Mouse (Mus musculus): ENCODE measurements around the gene Xrcc3. TPM values are rescaled to one million over a fixed set of nuclear protein-coding genes. Genes with fewer than 3 reads are reported as not detected.
A peak's percentile ranks its signal among the peaks of the same experiment; 100 is the strongest.

Gene Xrcc3
- polyA plus RNA-seq (2015; fragmentation: Nextera tagmentation; extraction: Ambion mirVana): 2.9 and 3.1 TPM in 2 replicates

- peaks cover 45% of the 10 kb centered on the region for H3K4me1 ChIP-seq
- ATAC-seq (replicated peaks): peak; percentile 100
- no peaks in the 10 kb centered on the region for H3K36me3 ChIP-seq (replicated peaks)
- H3K9ac ChIP-seq: peak within 1 kb of the TSS; percentile 51
- H3K27ac ChIP-seq: peak within 1 kb of the TSS; percentile 85
- under 1% methylated on average over 85 of the region's 87 CpGs for WGBS
- no peaks in the 10 kb centered on the region for H3K9me3 ChIP-seq
- H3K4me3 ChIP-seq: peak within 1 kb of the TSS; percentile 94
- no peaks in the 10 kb centered on the region for H3K27me3 ChIP-seq (replicated peaks)
- peak within 1 kb of the TSS; percentile 99 for H3K4me2 ChIP-seq
Measured at GRCm38 (mm10) chr12:111813766-111814617, at the start of gene Xrcc3, which contains the start of gene Zfyve21. Gene Xrcc3, minus strand, starts transcription at chr12:111813873. Gene Zfyve21, plus strand, starts transcription at chr12:111814170.

- Histone ChIP-seq H3K4me2 (no peak overlapping the region), H3K4me3 (no peak overlapping the region), H3K27ac (no peak overlapping the region), H3K27me3 (replicated peaks) (no peaks in the 10 kb centered on the region), H3K9ac (no peak overlapping the region), H3K9me3 (no peaks in the 10 kb centered on the region), H3K4me1 (0 out of 2 replicates have a peak, but pooled peaks cover 3% of the 10 kb centered on the region), H3K36me3 (replicated peaks) (0 out of 2 replicates have a peak, but pooled peaks cover 7% of the 10 kb centered on the region)
- ATAC-seq (replicated peaks): no peak
- 100% methylated on average over 2 of the region's 2 CpGs for WGBS
Measured at GRCm38 (mm10) chr12:111855448-111855847, 41.8 kb upstream of the Xrcc3 start.

- no peak overlapping the region for H3K9ac ChIP-seq
- H3K27me3 ChIP-seq (replicated peaks): no peaks in the 10 kb centered on the region
- no peaks in the 10 kb centered on the region for H3K9me3 ChIP-seq
- 0 out of 2 replicates have a peak, but pooled peaks cover 7% of the 10 kb centered on the region for H3K36me3 ChIP-seq (replicated peaks)
- no peak for ATAC-seq (replicated peaks)
- H3K4me3 ChIP-seq: no peak overlapping the region
- no peak overlapping the region for H3K4me2 ChIP-seq
- H3K4me1 ChIP-seq: 0 out of 2 replicates have a peak, but pooled peaks cover 3% of the 10 kb centered on the region
- 75% methylated on average over 4 of the region's 4 CpGs for WGBS
- H3K27ac ChIP-seq: no peak overlapping the region
Measured at GRCm38 (mm10) chr12:111853546-111853945, 39.9 kb upstream of the Xrcc3 start.

GRCm38 (mm10) chr12:111853011-111853436 lies 39.4 kb upstream of the Xrcc3 start:
- Histone ChIP-seq H3K4me1 (0 out of 2 replicates have a peak, but pooled peaks cover 3% of the 10 kb centered on the region), H3K9me3 (no peaks in the 10 kb centered on the region), H3K36me3 (replicated peaks) (0 out of 2 replicates have a peak, but pooled peaks cover 3% of the 10 kb centered on the region), H3K9ac (no peak overlapping the region), H3K4me3 (no peak overlapping the region), H3K4me2 (no peak overlapping the region), H3K27ac (no peak overlapping the region), H3K27me3 (replicated peaks) (no peaks in the 10 kb centered on the region)
- 72% methylated on average over 10 of the region's 10 CpGs for WGBS
- ATAC-seq (replicated peaks): no peak

- H3K36me3 ChIP-seq (replicated peaks): no peaks in the 10 kb centered on the region
- H3K9ac ChIP-seq: no peak overlapping the region
- no peak for ATAC-seq (replicated peaks)
- no peaks in the 10 kb centered on the region for H3K27me3 ChIP-seq (replicated peaks)
- no peak overlapping the region for H3K27ac ChIP-seq
- H3K4me1 ChIP-seq: 0 out of 2 replicates have a peak, but pooled peaks cover 3% of the 10 kb centered on the region
- no peaks in the 10 kb centered on the region for H3K9me3 ChIP-seq
- H3K4me3 ChIP-seq: no peak overlapping the region
- no peak overlapping the region for H3K4me2 ChIP-seq
- WGBS: 69% methylated on average over 5 of the region's 5 CpGs
Measured at GRCm38 (mm10) chr12:111851745-111852144, 38.1 kb upstream of the Xrcc3 start.

GRCm38 (mm10) chr12:111851235-111851634 lies 37.6 kb upstream of the Xrcc3 start:
- no peaks in the 10 kb centered on the region for H3K9me3 ChIP-seq
- no peak overlapping the region for H3K9ac ChIP-seq
- H3K36me3 ChIP-seq (replicated peaks): no peaks in the 10 kb centered on the region
- H3K4me3 ChIP-seq: no peak overlapping the region
- H3K27me3 ChIP-seq (replicated peaks): no peaks in the 10 kb centered on the region
- H3K4me1 ChIP-seq: 0 out of 2 replicates have a peak, but pooled peaks cover 3% of the 10 kb centered on the region
- ATAC-seq (replicated peaks): no peak
- no peak overlapping the region for H3K27ac ChIP-seq
- 51% methylated on average over 2 of the region's 2 CpGs for WGBS
- H3K4me2 ChIP-seq: no peak overlapping the region

GRCm38 (mm10) chr12:111848300-111848798 lies 34.7 kb upstream of the Xrcc3 start:
- no peak for ATAC-seq (replicated peaks)
- no peak overlapping the region for H3K4me2 ChIP-seq
- 0 out of 2 replicates have a peak, but pooled peaks cover 3% of the 10 kb centered on the region for H3K4me1 ChIP-seq
- 78% methylated on average over 9 of the region's 9 CpGs for WGBS
- no peaks in the 10 kb centered on the region for H3K36me3 ChIP-seq (replicated peaks)
- no peak overlapping the region for H3K4me3 ChIP-seq
- H3K27me3 ChIP-seq (replicated peaks): no peaks in the 10 kb centered on the region
- no peak overlapping the region for H3K9ac ChIP-seq
- H3K9me3 ChIP-seq: no peaks in the 10 kb centered on the region
- no peak overlapping the region for H3K27ac ChIP-seq

- no peak overlapping the region for H3K9ac ChIP-seq
- no peaks in the 10 kb centered on the region for H3K9me3 ChIP-seq
- no peak for ATAC-seq (replicated peaks)
- H3K27ac ChIP-seq: no peak overlapping the region
- H3K27me3 ChIP-seq (replicated peaks): no peaks in the 10 kb centered on the region
- peaks cover 1% of the 10 kb centered on the region; the same call in 1 of the 2 replicates for H3K36me3 ChIP-seq (replicated peaks)
- H3K4me2 ChIP-seq: no peak overlapping the region
- 86% methylated on average over 10 of the region's 10 CpGs for WGBS
- 0 out of 2 replicates have a peak, but pooled peaks cover under 1% of the 10 kb centered on the region for H3K4me1 ChIP-seq
- H3K4me3 ChIP-seq: no peak overlapping the region
Measured at GRCm38 (mm10) chr12:111846815-111847214, 33.1 kb upstream of the Xrcc3 start.

- no peaks in the 10 kb centered on the region for H3K27me3 ChIP-seq (replicated peaks)
- no peak overlapping the region for H3K9ac ChIP-seq
- no peak overlapping the region for H3K4me2 ChIP-seq
- no peak overlapping the region for H3K4me3 ChIP-seq
- H3K36me3 ChIP-seq (replicated peaks): peaks cover 6% of the 10 kb centered on the region
- WGBS: 94% methylated on average over 4 of the region's 4 CpGs
- H3K27ac ChIP-seq: no peak overlapping the region
- H3K9me3 ChIP-seq: no peaks in the 10 kb centered on the region
- no peak for ATAC-seq (replicated peaks)
- H3K4me1 ChIP-seq: no peaks in the 10 kb centered on the region
Measured at GRCm38 (mm10) chr12:111845953-111846352, 32.3 kb upstream of the Xrcc3 start.

- Histone ChIP-seq H3K4me1 (no peaks in the 10 kb centered on the region), H3K9me3 (no peaks in the 10 kb centered on the region), H3K4me3 (no peak overlapping the region), H3K9ac (no peak overlapping the region), H3K27ac (no peak overlapping the region), H3K36me3 (replicated peaks) (peaks cover 15% of the 10 kb centered on the region), H3K27me3 (replicated peaks) (no peaks in the 10 kb centered on the region), H3K4me2 (no peak overlapping the region)
- no peak for ATAC-seq (replicated peaks)
- WGBS: 66% methylated on average over 2 of the region's 2 CpGs
Measured at GRCm38 (mm10) chr12:111843470-111843869, 29.8 kb upstream of the Xrcc3 start.

GRCm38 (mm10) chr12:111842565-111843433 lies 29.1 kb upstream of the Xrcc3 start:
- no peaks in the 10 kb centered on the region for H3K27me3 ChIP-seq (replicated peaks)
- H3K9me3 ChIP-seq: no peaks in the 10 kb centered on the region
- peaks cover 19% of the 10 kb centered on the region for H3K36me3 ChIP-seq (replicated peaks)
- no peak overlapping the region for H3K4me3 ChIP-seq
- ATAC-seq (replicated peaks): no peak
- H3K4me2 ChIP-seq: no peak overlapping the region
- H3K27ac ChIP-seq: no peak overlapping the region
- H3K9ac ChIP-seq: no peak overlapping the region
- H3K4me1 ChIP-seq: no peaks in the 10 kb centered on the region
- 88% methylated on average over 15 of the region's 15 CpGs for WGBS

- 88% methylated on average over 10 of the region's 10 CpGs for WGBS
- no peaks in the 10 kb centered on the region for H3K27me3 ChIP-seq (replicated peaks)
- no peaks in the 10 kb centered on the region for H3K4me1 ChIP-seq
- peaks cover 45% of the 10 kb centered on the region for H3K36me3 ChIP-seq (replicated peaks)
- no peak for ATAC-seq (replicated peaks)
- H3K9ac ChIP-seq: no peak overlapping the region
- no peaks in the 10 kb centered on the region for H3K9me3 ChIP-seq
- H3K4me2 ChIP-seq: no peak overlapping the region
- no peak overlapping the region for H3K4me3 ChIP-seq
- H3K27ac ChIP-seq: no peak overlapping the region
Measured at GRCm38 (mm10) chr12:111833457-111833856, 19.8 kb upstream of the Xrcc3 start.

Measured in midbrain, embryonic 15.5 days (tissue).